Mouse (Mus musculus) inflammation-experienced regulatory T-cells, adult 6 months (primary cell): ENCODE data around the gene Fmod. TPM values are rescaled to one million over a fixed set of nuclear protein-coding genes. Genes with fewer than 3 reads are reported as not detected.

Source experiments
- ATAC-seq: one replicate; pipeline ENCODE4 v1.8.0; 2017
- polyA plus RNA-seq, 3 experiments: library from polyadenylated mRNA; unstranded; fragments of 100-300 nt; shearing (Covaris generic); gene quantifications; one replicate each; pipeline ENCODE4 v1.2.1; 2017

Fmod gene
- polyA plus RNA-seq, 3 experiments from 2014 or later: not detected

- peak; percentile 35 for ATAC-seq
Observed at GRCm38 (mm10) chr1:134077389-134078060, 40.5 kb downstream of the Fmod start.

GRCm38 (mm10) chr1:134078061-134078795, 41.2 kb downstream of the Fmod start:
- peak; percentile 1 for ATAC-seq

- ATAC-seq: peak; percentile 67
Observed at GRCm38 (mm10) chr1:134078802-134079476, 41.9 kb downstream of the Fmod start, which contains the start of gene Btg2. Gene Btg2, minus strand, starts transcription at chr1:134079120.

GRCm38 (mm10) chr1:134079477-134080163, 42.6 kb downstream of the Fmod start:
- ATAC-seq: peak; percentile 13

DNA sequence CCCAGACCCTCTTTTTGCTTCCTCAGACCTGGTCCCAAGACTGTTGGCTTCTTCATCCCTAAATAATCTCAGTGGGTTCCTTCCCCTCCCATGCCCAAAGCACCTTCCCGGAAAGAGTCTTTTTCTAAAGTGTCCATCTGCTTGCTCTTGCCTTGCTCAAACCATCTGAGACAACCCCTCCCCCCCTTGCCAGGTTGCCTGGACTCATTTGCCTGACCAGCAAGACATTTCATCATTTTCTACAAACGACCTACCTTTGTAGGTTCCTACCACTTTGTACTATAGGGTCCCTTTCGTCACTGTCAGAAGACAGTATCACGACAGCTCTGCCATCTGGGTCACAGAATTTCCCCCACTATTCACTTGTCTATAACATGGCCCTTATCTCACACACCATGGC, 43.4 kb downstream of the Fmod start:
- ATAC-seq: no peak

- ATAC-seq: no peak
Observed at GRCm38 (mm10) chr1:134080881-134081450, 43.9 kb downstream of the Fmod start.

DNA sequence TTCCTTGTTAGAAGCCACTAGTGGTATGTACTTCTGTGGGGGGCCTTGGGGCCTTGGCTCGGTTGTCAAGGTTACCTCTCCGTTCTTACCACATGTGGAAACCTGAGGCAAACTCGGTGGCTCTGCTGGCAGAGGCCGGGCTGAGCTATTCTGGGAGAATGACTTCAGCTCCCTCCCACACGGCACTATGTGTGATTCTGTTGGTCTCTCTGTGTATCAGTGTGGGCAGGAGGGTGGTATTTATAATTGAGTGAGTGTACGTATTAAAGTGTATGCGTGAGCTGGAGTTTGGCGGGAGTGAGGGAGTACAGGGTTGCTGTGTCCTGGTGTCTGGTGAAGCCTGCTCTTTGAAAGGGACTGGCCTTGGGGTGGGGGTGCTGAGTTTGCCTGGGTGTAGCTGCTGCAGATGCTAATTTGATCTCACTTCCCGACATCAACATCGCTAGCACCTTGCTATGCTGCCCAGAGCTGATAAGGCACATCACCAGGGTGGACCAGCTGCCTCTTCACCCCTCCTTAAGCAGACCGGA, 46.0 kb downstream of the Fmod start:
- no peak for ATAC-seq

DNA sequence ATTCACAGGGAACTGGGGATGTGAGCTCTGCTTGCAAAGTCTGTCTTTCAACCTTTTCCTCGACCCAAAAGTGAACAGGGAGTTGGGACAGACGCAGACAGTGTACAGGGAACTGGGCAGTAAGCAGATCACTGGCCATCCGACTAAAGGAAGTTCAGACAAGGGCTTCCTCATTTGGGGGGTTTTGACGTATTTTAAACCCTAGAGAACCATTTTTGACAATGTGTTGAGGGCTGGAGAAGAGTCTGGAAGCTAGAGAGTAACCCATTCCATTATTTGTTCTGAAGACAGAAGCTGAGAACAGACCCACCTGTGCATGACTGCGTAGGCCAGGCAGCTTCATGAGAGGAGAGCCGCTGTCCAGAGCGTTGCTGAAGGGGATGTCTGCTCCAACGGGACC, 46.6 kb downstream of the Fmod start:
- no peak for ATAC-seq

GRCm38 (mm10) chr1:134084128-134084527, 47.1 kb downstream of the Fmod start:
- ATAC-seq: no peak

DNA sequence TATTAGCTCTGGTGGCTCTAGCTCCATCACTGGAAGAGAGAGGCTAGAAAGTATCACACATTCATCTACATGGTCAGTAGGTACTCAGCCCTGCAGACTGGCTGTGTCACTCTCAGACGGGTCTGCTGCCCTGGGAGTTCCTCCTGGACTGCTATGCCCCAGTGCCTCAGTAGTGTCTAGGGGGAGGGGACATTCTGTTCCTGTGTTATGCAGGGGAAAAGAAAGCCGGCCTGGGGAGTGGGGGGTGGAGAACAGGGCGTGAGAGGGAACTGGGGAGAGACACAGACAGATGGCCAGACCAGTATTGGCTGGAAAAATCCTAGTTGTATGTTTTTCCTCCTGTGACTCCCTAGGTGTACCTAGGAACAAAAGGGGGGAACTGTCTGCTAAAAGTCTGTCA, 49.0 kb downstream of the Fmod start:
- no peak for ATAC-seq

DNA sequence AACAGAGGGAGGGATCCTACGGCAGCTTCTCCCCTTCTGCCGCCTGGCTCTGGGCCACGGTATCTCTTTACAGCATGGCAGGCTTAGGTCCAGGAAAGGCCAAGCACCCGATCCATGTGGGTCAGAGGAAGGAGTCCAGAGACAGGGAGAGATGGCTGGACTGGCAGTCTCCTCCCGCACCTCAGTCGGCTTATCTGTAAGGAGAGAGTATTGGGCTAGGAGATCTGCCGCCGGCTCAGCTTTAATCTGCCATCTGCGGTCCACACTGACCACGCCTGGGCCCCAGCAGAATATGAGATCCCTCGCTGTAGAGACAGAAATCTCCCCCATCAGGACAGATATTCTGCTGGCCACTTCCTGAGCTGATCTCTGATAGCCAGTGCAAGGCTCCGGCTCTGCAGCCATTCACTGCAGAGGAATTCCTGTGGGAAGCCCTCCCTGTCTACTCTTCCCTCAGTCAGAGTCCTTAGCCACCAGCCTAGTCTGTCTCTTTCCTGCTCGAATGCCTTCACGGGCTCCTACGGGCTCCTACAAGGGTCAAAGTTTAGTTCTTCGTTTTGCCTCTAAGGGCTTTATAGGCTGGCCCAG, 49.9 kb downstream of the Fmod start:
- no peak for ATAC-seq

DNA sequence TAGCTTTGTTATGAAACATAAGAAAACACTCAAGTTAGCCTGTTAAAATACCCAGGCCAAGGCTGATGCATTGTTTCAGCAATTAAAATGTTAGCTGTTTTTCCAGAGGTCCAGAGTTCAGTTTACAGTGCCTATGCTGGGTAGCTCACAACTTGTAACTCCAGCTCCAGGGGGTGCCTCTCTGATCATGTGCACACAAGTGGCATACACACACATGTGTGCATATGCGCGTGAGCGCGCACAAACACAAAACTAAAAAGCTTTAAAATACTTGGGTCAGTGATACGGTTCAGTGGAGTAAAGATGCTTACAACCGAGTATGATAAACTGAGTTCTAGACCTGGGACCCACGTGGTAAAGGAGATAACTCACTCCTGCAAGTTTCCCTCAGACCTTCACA, 52.0 kb downstream of the Fmod start:
- ATAC-seq: no peak

DNA sequence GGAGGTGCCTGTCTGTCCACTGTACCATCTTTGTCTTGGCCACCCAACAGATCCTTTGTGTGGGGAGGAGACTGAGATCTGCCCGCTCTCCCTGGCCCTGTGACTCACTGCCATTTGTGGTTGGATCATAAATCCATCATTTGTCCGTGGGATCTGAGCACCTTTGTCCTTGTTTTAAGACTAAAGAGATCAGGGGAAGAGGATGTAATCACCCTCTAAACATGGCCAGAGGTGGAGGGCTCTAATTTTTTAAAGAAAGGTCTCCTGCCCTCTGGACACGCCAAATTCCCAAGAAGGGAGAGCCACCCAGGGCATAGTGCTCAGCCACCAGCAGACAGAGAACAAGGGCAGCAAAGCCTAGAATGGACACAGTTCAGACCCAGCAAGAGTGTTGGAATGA, 54.8 kb downstream of the Fmod start:
- ATAC-seq: no peak

DNA sequence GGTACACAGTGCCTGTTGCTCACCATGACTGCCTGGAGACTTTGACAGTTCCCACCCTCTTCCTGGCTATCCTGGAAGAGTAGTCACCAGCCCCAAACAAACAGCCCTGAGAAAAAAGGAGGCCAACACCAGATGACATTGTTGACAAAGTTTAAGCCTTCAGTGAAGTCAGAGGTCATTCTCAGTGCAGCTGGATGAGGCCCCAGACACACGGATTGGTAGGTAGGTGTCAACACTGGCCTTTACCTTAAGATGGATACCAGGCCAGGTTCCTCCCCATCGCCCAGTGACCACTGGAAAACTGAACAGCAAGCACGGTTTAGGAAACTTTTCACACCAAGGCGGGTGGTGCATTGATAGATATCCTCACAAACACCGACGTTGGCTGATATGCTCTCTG, 55.3 kb downstream of the Fmod start:
- no peak for ATAC-seq

DNA sequence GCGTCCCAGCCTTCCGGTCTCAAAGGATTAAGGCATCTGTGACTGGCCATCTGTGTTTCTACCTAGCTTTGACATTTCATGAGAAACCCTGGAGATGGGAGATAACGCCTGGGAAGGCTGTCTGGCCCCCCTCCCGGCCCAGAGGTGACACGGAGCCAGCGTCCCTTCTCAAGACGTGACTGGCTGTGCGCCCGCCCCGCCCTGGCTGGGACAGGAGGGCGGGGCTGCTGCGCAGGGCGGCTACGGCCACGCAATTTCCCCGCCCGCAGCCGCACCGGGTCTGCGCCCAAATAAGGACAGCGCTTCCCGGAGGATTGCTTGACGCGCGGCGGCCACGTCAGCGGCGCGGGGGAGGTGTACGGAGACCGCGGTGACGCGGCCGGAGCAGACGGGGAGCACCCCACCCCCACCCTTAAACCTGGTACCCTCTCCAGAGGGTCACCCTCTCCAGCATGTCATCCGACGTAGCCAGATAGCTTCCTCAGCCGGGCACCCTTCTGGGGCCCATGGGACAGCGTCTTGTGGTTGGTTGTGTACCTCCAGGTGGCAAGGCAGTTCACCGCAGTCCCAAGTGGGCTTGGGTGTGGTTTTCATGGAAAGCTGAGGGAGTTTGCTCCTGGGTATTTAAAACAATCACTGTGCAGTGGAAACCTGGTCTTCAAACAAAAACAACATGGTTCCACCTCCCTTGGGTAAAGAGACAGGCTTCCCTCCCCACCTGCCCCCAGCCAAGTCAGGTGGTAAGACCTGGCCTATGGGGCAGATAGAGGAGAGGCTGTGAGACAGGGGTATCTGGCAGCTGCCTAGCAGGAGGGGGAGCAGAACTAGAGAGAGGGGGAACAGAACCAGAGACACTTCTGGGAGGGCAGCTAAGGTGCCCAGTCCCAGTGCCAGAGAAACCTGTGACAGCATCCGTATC, 56.1 kb downstream of the Fmod start:
- ATAC-seq: peak; percentile 84

DNA sequence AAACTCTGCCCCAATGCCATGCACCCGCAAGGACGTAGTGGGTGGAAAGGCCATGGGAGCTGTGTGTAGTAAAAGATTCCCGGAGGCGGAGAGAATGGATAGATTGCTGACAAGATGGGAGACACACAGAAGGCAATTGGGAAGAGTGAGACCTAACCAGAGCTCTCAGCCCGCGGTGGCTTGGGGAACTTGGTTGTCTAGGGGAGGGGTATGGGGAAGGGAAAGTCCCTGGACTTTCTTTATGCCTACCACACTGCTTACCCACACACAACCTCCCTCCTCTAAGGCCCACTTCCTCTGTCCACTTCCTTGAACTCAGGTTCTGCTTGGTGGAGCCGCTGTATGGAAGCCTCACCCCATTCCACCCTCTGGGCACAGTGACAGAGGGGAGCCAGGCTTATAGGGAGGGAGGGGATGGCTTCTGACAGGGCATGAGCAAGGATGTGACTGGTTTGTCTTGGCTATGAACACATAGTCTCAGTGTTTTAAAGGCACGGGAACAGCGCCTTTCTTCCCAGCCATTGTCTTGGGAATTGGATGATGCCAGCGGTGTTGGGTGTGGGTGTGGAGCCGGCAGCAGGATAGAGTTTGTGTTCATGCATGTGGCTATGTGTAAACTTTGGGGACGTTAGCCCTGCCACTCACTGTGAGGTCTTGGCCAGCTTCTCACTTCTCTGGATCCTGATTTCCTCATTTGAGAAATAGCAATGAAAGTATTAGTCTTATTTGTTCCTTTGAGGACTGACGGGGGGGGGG, 56.9 kb downstream of the Fmod start:
- peak; percentile 53 for ATAC-seq

DNA sequence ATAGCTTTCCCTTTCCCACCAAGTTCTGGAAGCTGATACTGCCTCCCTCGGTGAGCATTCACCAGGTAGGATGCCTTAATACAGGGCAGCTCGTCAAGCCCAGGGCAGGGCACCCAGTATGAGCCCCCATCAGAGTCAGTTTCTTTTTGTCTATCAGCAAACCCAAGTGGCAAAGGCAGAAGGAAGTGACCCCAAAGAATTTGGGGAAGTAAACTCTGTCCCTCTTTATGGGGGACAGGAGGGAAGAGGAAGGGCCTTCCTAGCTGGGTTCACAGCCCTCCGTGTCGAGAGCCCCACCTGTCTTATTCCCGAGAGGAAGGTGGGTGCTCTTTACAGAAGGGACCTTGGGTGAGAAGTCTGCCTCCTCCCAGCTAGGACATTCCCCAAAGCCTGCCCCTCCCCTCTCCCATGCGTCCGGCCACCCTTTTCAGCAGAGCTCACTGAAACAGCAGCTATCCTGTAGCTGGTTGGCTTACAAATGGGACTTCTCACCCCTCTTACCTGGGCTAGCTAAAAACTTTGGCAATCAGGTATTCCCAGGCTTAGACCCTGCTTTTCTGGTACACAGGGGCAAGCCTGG, 58.1 kb downstream of the Fmod start:
- no peak for ATAC-seq

DNA sequence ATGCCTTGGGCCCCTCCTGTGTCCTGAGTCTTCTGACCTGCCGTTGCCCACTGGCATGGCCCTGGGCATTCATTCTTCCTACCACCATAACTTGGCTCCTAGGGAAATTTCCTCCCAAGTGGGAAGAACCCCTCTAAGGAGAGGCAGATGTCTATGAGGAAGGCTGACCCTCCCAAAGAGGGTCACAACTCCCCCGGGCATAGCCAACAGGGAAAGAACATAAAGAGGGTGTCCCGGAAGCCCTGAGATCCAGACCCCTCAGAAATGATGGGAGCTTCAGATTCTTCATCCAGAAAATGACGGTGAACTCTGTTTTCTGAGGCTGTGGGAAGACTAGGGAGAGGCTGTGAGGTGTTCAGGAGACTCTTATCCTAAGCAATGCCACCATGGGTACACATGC, 58.7 kb downstream of the Fmod start:
- no peak for ATAC-seq

- no peak for ATAC-seq
Observed at GRCm38 (mm10) chr1:134096264-134096934, 59.3 kb downstream of the Fmod start.
